Mouse (Mus musculus) ES-E14 (cell line): ENCODE measurements around the gene Plcb3. TPM values are rescaled to one million over a fixed set of nuclear protein-coding genes. Genes with fewer than 3 reads are reported as not detected.

Experiments
- DNase-seq: peaks from one replicate; pipeline ENCODE4 v3.0.0-alpha.2; 2013; ENCODE audit warnings: low read depth, low spot score
- H3K27ac ChIP-seq: 2 replicates; pipeline ENCODE4 v1.5.1; 2012; ENCODE audit warnings: low read depth, mild to moderate bottlenecking, low read length, moderate library complexity, mixed read lengths; ENCODE audit not compliant: poor library complexity, insufficient read depth, severe bottlenecking
- H3K36me3 ChIP-seq: 2 replicates; pipeline ENCODE4 v1.6.1; 2012; ENCODE audit warnings: mild to moderate bottlenecking, low read length, moderate library complexity, mixed read lengths; ENCODE audit not compliant: control insufficient read depth, poor library complexity, insufficient read depth, severe bottlenecking
- H3K4me1 ChIP-seq, 2 experiments: fragments of 150-350 bp in 1 of 2; sonication (generic) in 1 of 2; 2 replicates each; pipeline ENCODE4 v1.6.1; 2012; ENCODE audit warnings: low read length in 2 of 2, mild to moderate bottlenecking in 1 of 2, mixed read lengths in 1 of 2; ENCODE audit not compliant: control insufficient read depth in 2 of 2, insufficient read depth in 2 of 2, poor library complexity in 1 of 2
- H3K4me3 ChIP-seq, 2 experiments: fragments of 150-350 bp in 1 of 2; sonication (generic) in 1 of 2; 2 replicates each; pipeline ENCODE4 v1.5.1; 2012; ENCODE audit warnings: low read length in 2 of 2, low read depth in 1 of 2, mild to moderate bottlenecking in 1 of 2, mixed read lengths in 1 of 2; ENCODE audit not compliant: insufficient read depth in 1 of 2, poor library complexity in 1 of 2, severe bottlenecking in 1 of 2
- H3K9ac ChIP-seq: 2 replicates; pipeline ENCODE4 v1.6.1; 2012; ENCODE audit warnings: low read depth, mild to moderate bottlenecking, low read length, mixed read lengths; ENCODE audit not compliant: poor library complexity, insufficient read depth, severe bottlenecking
- H3K9me3 ChIP-seq: fragments of 150-350 bp; sonication (generic); 2 replicates; pipeline ENCODE4 v1.6.1; 2012; ENCODE audit warnings: low read depth, mild to moderate bottlenecking, low read length; ENCODE audit not compliant: control insufficient read depth, insufficient read depth
- CHD2 ChIP-seq: IDR thresholded peaks from 2 replicates; pipeline ENCODE4 v1.6.1; 2014; ENCODE audit warnings: mild to moderate bottlenecking, low read depth, low read length, inconsistent platforms
- HCFC1 ChIP-seq: IDR thresholded peaks from 2 replicates; pipeline ENCODE4 v1.6.1; 2012; ENCODE audit warnings: low read length, inconsistent platforms, borderline replicate concordance; ENCODE audit not compliant: insufficient read depth
- MAFK ChIP-seq: IDR thresholded peaks from 2 replicates; pipeline ENCODE4 v1.6.1; 2014; ENCODE audit warnings: mild to moderate bottlenecking, low read depth, low read length, inconsistent platforms; ENCODE audit not compliant: insufficient read depth
- ZC3H11A ChIP-seq: IDR thresholded peaks from 2 replicates; pipeline ENCODE4 v1.6.1; 2012; ENCODE audit warnings: low read depth, mild to moderate bottlenecking, inconsistent platforms, low read length, borderline replicate concordance
- ZNF384 ChIP-seq: IDR thresholded peaks from 2 replicates; pipeline ENCODE4 v1.6.1; 2012; ENCODE audit warnings: low read depth, low read length, inconsistent platforms
- in situ Hi-C, 2 experiments: fragments of 600-800 bp; cut with MboI; formaldehyde crosslinking; loops; one replicate each; pipeline ENCODE4 v1.15.1; 2025; ENCODE audit warnings: low sequenced_read_pairs in 2 of 2, inconsistent platforms in 1 of 2; ENCODE audit not compliant: unreplicated experiment in 2 of 2
- total RNA-seq: library from RNA; depleted of rRNA; stranded (reverse); fragments of 300-350 nt; gene quantifications from 2 replicates; pipeline ENCODE4 v1.2.3, GENCODE M21; 2012

Plcb3 gene
- total RNA-seq, 1 experiment: 42.3 TPM

- DNase-seq: no peak
- peaks cover 4% of the 10 kb centered on the region; the same call in 1 of the 2 replicates for H3K36me3 ChIP-seq
Measured at GRCm38 (mm10) chr19:6918321-6918720, 57.9 kb downstream of the Plcb3 start.

DNA sequence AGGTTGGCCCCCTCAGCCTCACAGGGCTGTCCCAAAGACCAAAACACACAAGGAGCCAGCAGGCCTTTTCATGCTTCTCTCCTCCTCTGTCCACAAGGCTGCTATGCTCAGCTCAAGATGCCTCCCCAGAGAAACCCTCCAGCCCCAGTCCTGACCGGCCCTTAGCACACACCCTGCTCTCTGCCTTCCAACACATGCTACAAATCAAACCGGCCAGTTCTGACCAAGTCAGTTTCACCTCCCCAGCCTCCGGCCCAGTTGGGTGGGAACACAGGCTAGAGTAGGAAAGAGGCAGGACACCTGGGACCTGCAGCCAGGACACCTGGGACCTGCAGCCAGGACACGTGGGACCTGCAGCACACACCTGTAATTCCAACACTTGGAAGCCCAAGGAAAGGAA, 59.8 kb downstream of the Plcb3 start:
- Histone ChIP-seq H3K9ac (no peak overlapping the region), H3K36me3 (peaks cover 20% of the 10 kb centered on the region), H3K4me3 (no peak overlapping the region), H3K9me3 (no peaks in the 10 kb centered on the region), H3K4me1 (peaks cover 0 to 8% of the 10 kb centered on the region in 2 experiments; a peak in 2 of 4 replicates), H3K27ac (no peak overlapping the region)
- in situ Hi-C loops: no loop called here
- TF ChIP-seq ZNF384 (no peak), HCFC1 (no peak), CHD2 (no peak), ZC3H11A (no peak), MAFK (no peak)
- no peak for DNase-seq

More at GRCm38 (mm10) chr19:6918321-6918720, 57.9 kb downstream of the Plcb3 start:
- no peaks in the 10 kb centered on the region for H3K9me3 ChIP-seq
- H3K4me1 ChIP-seq: peaks cover 3 to 11% of the 10 kb centered on the region in 2 experiments; a peak in 3 of 4 replicates
- H3K9ac ChIP-seq: no peak overlapping the region
- in situ Hi-C loops: no loop called here
- TF ChIP-seq MAFK (no peak), HCFC1 (no peak), CHD2 (no peak), ZNF384 (no peak), ZC3H11A (no peak)
- H3K4me3 ChIP-seq: no peak overlapping the region
- H3K27ac ChIP-seq: no peak overlapping the region

GRCm38 (mm10) chr19:6915276-6915675, 61.0 kb downstream of the Plcb3 start:
- Histone ChIP-seq H3K4me1 (peaks cover 0 to 7% of the 10 kb centered on the region in 2 experiments; a peak in 2 of 4 replicates), H3K27ac (no peak overlapping the region), H3K9ac (no peak overlapping the region), H3K4me3 (no peak overlapping the region), H3K9me3 (no peaks in the 10 kb centered on the region), H3K36me3 (peaks cover 25% of the 10 kb centered on the region)
- TF ChIP-seq MAFK (no peak), ZC3H11A (no peak), CHD2 (no peak), HCFC1 (no peak), ZNF384 (no peak)
- DNase-seq: no peak
- in situ Hi-C loops: no loop called here

DNA sequence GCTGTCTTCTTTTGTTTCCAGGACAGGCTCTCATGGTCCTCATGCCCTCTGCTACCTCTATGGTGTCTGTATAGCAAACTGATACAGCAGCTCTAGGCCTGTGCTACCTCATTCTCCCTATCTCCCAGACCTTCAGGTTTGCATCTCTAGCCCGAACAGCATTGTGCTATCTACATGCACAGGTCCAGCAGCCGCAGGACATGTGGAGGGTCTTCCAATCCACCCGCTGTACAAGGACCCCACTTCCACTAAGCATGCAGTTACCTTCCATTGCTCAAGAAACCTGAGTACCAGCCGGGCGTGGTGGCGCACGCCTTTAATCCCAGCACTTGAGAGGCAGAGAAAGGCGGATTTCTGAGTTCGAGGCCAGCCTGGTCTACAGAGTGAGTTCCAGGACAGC, 61.7 kb downstream of the Plcb3 start:
- TF ChIP-seq CHD2 (no peak), HCFC1 (no peak), ZNF384 (no peak), MAFK (no peak), ZC3H11A (no peak)
- DNase-seq: no peak
- Histone ChIP-seq H3K36me3 (peaks cover 23% of the 10 kb centered on the region), H3K9me3 (no peaks in the 10 kb centered on the region), H3K9ac (no peak overlapping the region), H3K4me3 (no peak overlapping the region), H3K27ac (no peak overlapping the region), H3K4me1 (peaks cover 0 to 2% of the 10 kb centered on the region in 2 experiments; a peak in 2 of 4 replicates)
- in situ Hi-C loops: no loop called here

DNA sequence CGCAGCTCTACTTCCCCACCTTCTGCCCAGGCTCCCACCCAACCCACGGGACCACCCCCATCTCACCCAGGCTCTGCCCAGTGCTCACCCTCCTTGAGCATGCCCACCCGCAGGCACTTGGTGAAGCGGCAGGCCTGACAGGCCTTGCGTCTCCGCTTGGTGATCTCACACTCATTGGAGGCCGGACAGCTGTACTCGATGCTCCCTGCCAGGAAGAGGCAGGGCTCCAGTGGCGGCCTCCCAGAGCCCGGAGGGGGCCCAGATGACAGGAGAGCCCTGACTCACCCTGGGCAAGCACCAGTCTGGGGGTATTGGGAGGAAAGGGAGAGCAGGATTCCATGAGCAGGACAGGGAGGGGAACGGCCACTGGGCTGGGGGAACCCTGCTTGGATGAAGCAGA, 62.3 kb downstream of the Plcb3 start:
- H3K27ac ChIP-seq: no peak overlapping the region
- peak overlapping the region; percentile 42 to 50 for H3K4me3 ChIP-seq
- DNase-seq: no peak
- H3K9me3 ChIP-seq: no peaks in the 10 kb centered on the region
- H3K9ac ChIP-seq: peak overlapping the region; percentile 39; the same call in 1 of the 2 replicates
- H3K4me1 ChIP-seq: peaks cover 0 to 2% of the 10 kb centered on the region in 2 experiments; a peak in 2 of 4 replicates
- no peak for TF ChIP-seq ZNF384
- no peak for TF ChIP-seq HCFC1
- no peak for TF ChIP-seq CHD2
- no peak for TF ChIP-seq MAFK
- TF ChIP-seq ZC3H11A: no peak
- in situ Hi-C loops: no loop called here
- H3K36me3 ChIP-seq: peaks cover 23% of the 10 kb centered on the region
